Mouse (Mus musculus) stomach, postnatal 0 days (tissue): ENCODE measurements at regions not wholly inside any gene's neighbourhood (a gene's known extent, or its start where the extent isn't known, plus 50 kb on each side); places are given as distances from the start of the nearest gene placed in this dataset.

Experiments used
- CTCF ChIP-seq: IDR thresholded peaks from 2 replicates; pipeline ENCODE4 v1.5.1; 2016; ENCODE audit warnings: antibody characterized with exemption, low read depth, mild to moderate bottlenecking, moderate library complexity
- EP300 ChIP-seq: optimal IDR thresholded peaks from 2 replicates; pipeline ENCODE3; 2016; ENCODE audit warnings: antibody characterized with exemption

GRCm38 (mm10) chr4:62806786-62807185 lies 158.6 kb upstream of the Zfp618 start:
- no peak for TF ChIP-seq EP300
- no peak for TF ChIP-seq CTCF
